In genomic region chr11:6675402-6675801, GRCm38 (mm10) we compare ENCODE assay signal across 24 mouse cellular contexts. TPM values are rescaled to one million over a fixed set of nuclear protein-coding genes. Genes with fewer than 3 reads are reported as not detected.
DNase-seq lines count a peak whose midpoint lies in the region; ATAC-seq and TF ChIP-seq lines count a peak whose summit lies in the region.
"Had no signal": no experiment of that assay in that cellular context is flagged by ENCODE, and none has a peak within 500 bp of the region (broad histone marks: within the 10 kb centered on the region; RNA-seq: fewer than 3 reads in every experiment).

No protein-coding gene starts in this region.

- no peak for TF ChIP-seq CTCF in heart, adult 2 months (IDR thresholded peaks at IDR 0.05)
- TF ChIP-seq CTCF in liver, postnatal 0 days (IDR thresholded peaks at IDR 0.05; ENCODE audit: low read depth): no peak

- H3K4me3 ChIP-seq in heart, adult 2 months: no peak overlapping the region
- no peak overlapping the region for H3K4me3 ChIP-seq in heart, embryonic 10.5 days
- no peak overlapping the region for H3K4me3 ChIP-seq in liver, postnatal 0 days (ENCODE audit: low read depth, low read length)
- H3K4me3 ChIP-seq: embryonic facial prominence, embryonic 13.5 days; hindbrain, embryonic 15.5 days; stomach, embryonic 15.5 days had no signal

- H3K36me3 ChIP-seq in heart, adult 2 months (ENCODE audit: control insufficient read depth, insufficient read depth, low read length): no peaks in the 10 kb centered on the region
- H3K36me3 ChIP-seq in heart, embryonic 10.5 days: no peaks in the 10 kb centered on the region
- no peaks in the 10 kb centered on the region for H3K36me3 ChIP-seq in liver, postnatal 0 days (replicated peaks; ENCODE audit: insufficient read depth, low read length)
- H3K36me3 ChIP-seq: embryonic facial prominence, embryonic 13.5 days; hindbrain, embryonic 15.5 days; stomach, embryonic 15.5 days had no signal

- intact Hi-C loops in heart, adult 2 months (cut with DNase I): no loop called here
- intact Hi-C loops in heart, postnatal 25 days (cut with DNase I): loop anchor here (5.0 kb wide), 1 partner anchor 92 kb away; no protein-coding TSS in a partner anchor

- 30% methylated on average over 7 of the region's 7 CpGs for WGBS in heart, adult 2 months
- WGBS in heart, embryonic 10.5 days: 55% methylated on average over 7 of the region's 7 CpGs
- 45% methylated on average over 7 of the region's 7 CpGs for WGBS in liver, postnatal 0 days (ENCODE audit: insufficient replicate concordance)

- peak; percentile 51 to 69 for DNase-seq in heart, adult 2 months
- no peak for DNase-seq in heart, embryonic 10.5 days (ENCODE audit: low spot score)
- DNase-seq in heart, adult 9 months (ENCODE audit: low spot score in 2 of 2): peak; percentile 57 to 80
- peak; percentile 36 for DNase-seq in heart, postnatal 25 days (ENCODE audit: low spot score)
- DNase-seq in kidney, postnatal 36 days: peak; percentile 60 to 82
- DNase-seq in liver, postnatal 0 days: no peak
- DNase-seq: cerebellum, adult 18-20 months; layer of hippocampus, postnatal 36 days; right cerebral cortex, adult 18-20 months; spleen, adult 18-20 months had no signal

- H3K4me2 ChIP-seq in liver, postnatal 0 days (ENCODE audit: low read depth, low read length): no peak overlapping the region
- H3K4me2 ChIP-seq: embryonic facial prominence, embryonic 13.5 days; hindbrain, embryonic 15.5 days; midbrain, embryonic 11.5 days; stomach, embryonic 15.5 days had no signal

- peaks cover 7% of the 10 kb centered on the region for H3K4me1 ChIP-seq in heart, adult 2 months (ENCODE audit: control insufficient read depth, insufficient read depth, low read length)
- peaks cover 11% of the 10 kb centered on the region; the same call in 1 of the 2 replicates for H3K4me1 ChIP-seq in heart, embryonic 10.5 days
- H3K4me1 ChIP-seq in liver, postnatal 0 days (ENCODE audit: insufficient read depth): no peaks in the 10 kb centered on the region
- H3K4me1 ChIP-seq: stomach, embryonic 15.5 days had no signal

- no peaks in the 10 kb centered on the region for H3K9me3 ChIP-seq in heart, embryonic 10.5 days
- no peaks in the 10 kb centered on the region for H3K9me3 ChIP-seq in liver, postnatal 0 days (ENCODE audit: low read length)
- H3K9me3 ChIP-seq: embryonic facial prominence, embryonic 13.5 days; hindbrain, embryonic 15.5 days; stomach, embryonic 15.5 days had no signal

- peak overlapping the region; percentile 81 for H3K27ac ChIP-seq in heart, adult 2 months
- H3K27ac ChIP-seq in heart, embryonic 10.5 days: no peak overlapping the region
- no peak overlapping the region for H3K27ac ChIP-seq in liver, postnatal 0 days (ENCODE audit: low read depth)
- H3K27ac ChIP-seq: embryonic facial prominence, embryonic 13.5 days; hindbrain, embryonic 15.5 days; stomach, embryonic 15.5 days had no signal

- no peak for ATAC-seq in inflammation-experienced regulatory T-cells, adult 6 months
- no peak for ATAC-seq in liver, postnatal 0 days
- ATAC-seq: CD4-positive, CD25-positive, alpha-beta regulatory T cell, adult 4 months had no signal

- no peaks in the 10 kb centered on the region for H3K79me2 ChIP-seq in heart, adult 2 months (replicated peaks; ENCODE audit: control insufficient read depth, insufficient read depth, low read length)

- no peaks in the 10 kb centered on the region for H3K27me3 ChIP-seq in heart, adult 2 months (ENCODE audit: control insufficient read depth, insufficient read depth, low read length)
- H3K27me3 ChIP-seq in heart, embryonic 10.5 days (ENCODE audit: insufficient read depth, poor library complexity, severe bottlenecking): peaks cover 5% of the 10 kb centered on the region; the same call in 1 of the 2 replicates
- no peaks in the 10 kb centered on the region for H3K27me3 ChIP-seq in liver, postnatal 0 days (ENCODE audit: insufficient read depth, low read length)
- H3K27me3 ChIP-seq: embryonic facial prominence, embryonic 13.5 days; hindbrain, embryonic 15.5 days; stomach, embryonic 15.5 days had no signal

- peak; percentile 71; the same call in 1 of the 2 replicates for TF ChIP-seq EP300 in heart, adult 2 months (IDR thresholded peaks at IDR 0.05; ENCODE audit: insufficient read depth, low read depth, low read length)
- TF ChIP-seq EP300 in liver, postnatal 0 days (IDR thresholded peaks at IDR 0.05; ENCODE audit: low read depth): no peak

- no peak overlapping the region for H3K9ac ChIP-seq in heart, adult 2 months (ENCODE audit: low read depth, low read length)
- no peak overlapping the region for H3K9ac ChIP-seq in liver, postnatal 0 days (replicated peaks)
- H3K9ac ChIP-seq: embryonic facial prominence, embryonic 13.5 days; hindbrain, embryonic 15.5 days; stomach, embryonic 15.5 days had no signal

- TF ChIP-seq POLR2A in heart, adult 2 months (IDR thresholded peaks at IDR 0.05; ENCODE audit: insufficient read depth, low read depth, low read length): peak; percentile 64; the same call in 1 of the 2 replicates

RNA-seq across cellular contexts. Expression of gene Ramp3, which starts 17.1 kb away (rescaled TPM):
- total RNA-seq in heart, adult 2 months (2021): 1 to 10 TPM; 6.0 to 7.6 TPM
- polyA plus RNA-seq in heart, adult 2 months (2012; rRNA removed): 7.6 and 9.5 TPM in 2 replicates
- 1.3 and 2.5 TPM in 2 replicates for polyA plus RNA-seq in heart, embryonic 10.5 days (2016; fragmentation: Nextera tagmentation; extraction: Ambion mirVana)
- total RNA-seq in heart, postnatal 25 days (2021): 1 to 10 TPM; 5.8 to 7.0 TPM
- 1 to 10 TPM; 4.2 to 6.8 (median 5.6) TPM for polyA plus RNA-seq in inflammation-experienced regulatory T-cells, adult 6 months (2017; shearing (Covaris generic))
- 0.20 and 0.28 TPM in 2 replicates for polyA plus RNA-seq in liver, postnatal 0 days (2015; fragmentation: Nextera tagmentation; extraction: Ambion mirVana)
- total RNA-seq: common myeloid progenitor, adult 5-6 weeks; MEL; neutrophil, adult 5-6 weeks had no signal

RNA-seq across cellular contexts. Expression of gene Wap, which starts 37.0 kb away (rescaled TPM):
- not detected for total RNA-seq in heart, adult 2 months (2021)
- not detected in 2 replicates for polyA plus RNA-seq in heart, adult 2 months (2012; rRNA removed)
- not detected in 2 replicates for polyA plus RNA-seq in heart, embryonic 10.5 days (2016; fragmentation: Nextera tagmentation; extraction: Ambion mirVana)
- total RNA-seq in heart, postnatal 25 days (2021): not detected
- not detected for polyA plus RNA-seq in inflammation-experienced regulatory T-cells, adult 6 months (2017; shearing (Covaris generic))
- not detected in 2 replicates for polyA plus RNA-seq in liver, postnatal 0 days (2015; fragmentation: Nextera tagmentation; extraction: Ambion mirVana)
- total RNA-seq: common myeloid progenitor, adult 5-6 weeks; layer of hippocampus, postnatal 36 days; left cerebral cortex, postnatal 36 days; liver, adult 2 months; MEL; neutrophil, adult 5-6 weeks had no signal
- polyA plus RNA-seq: CD4-positive, CD25-positive, alpha-beta regulatory T cell, adult 4 months; embryonic facial prominence, embryonic 13.5 days; heart, embryonic 14.5 days; hindbrain, embryonic 15.5 days; large intestine, adult 2 months; liver, adult 2 months; lung, embryonic 16.5 days; midbrain, embryonic 11.5 days; stomach, embryonic 15.5 days had no signal

RNA-seq across cellular contexts. Expression of gene Tbrg4, which starts 49.5 kb away (rescaled TPM):
- total RNA-seq in heart, adult 2 months (2021): 10 to 100 TPM; 85.1 to 95.8 TPM
- 110 and 131 TPM in 2 replicates for polyA plus RNA-seq in heart, adult 2 months (2012; rRNA removed)
- polyA plus RNA-seq in heart, embryonic 10.5 days (2016; fragmentation: Nextera tagmentation; extraction: Ambion mirVana): 72.1 and 73.8 TPM in 2 replicates
- 100 to 1,000 TPM in 1 of 2 experiments, 10 to 100 TPM in 1; 98.2 to 109 TPM for total RNA-seq in heart, postnatal 25 days (2021)
- polyA plus RNA-seq in inflammation-experienced regulatory T-cells, adult 6 months (2017; shearing (Covaris generic)): 10 to 100 TPM; 29.0 to 32.2 (median 31.4) TPM
- polyA plus RNA-seq in liver, postnatal 0 days (2015; fragmentation: Nextera tagmentation; extraction: Ambion mirVana): 19.6 and 23.5 TPM in 2 replicates

Comparison
In these comparisons a context has a peak if more than half of its experiments do, and no peak if none do; other contexts are left out.
1. DNase-seq: peak in heart, adult 2 months (2 of 2), heart, adult 9 months (2 of 2), heart, postnatal 25 days (single experiment) and kidney, postnatal 36 days (2 of 2); none in heart, embryonic 10.5 days (single experiment) and liver, postnatal 0 days (single experiment).